Mouse (Mus musculus): ENCODE results near the gene Ctnna2.

The Ctnna2 gene

DNA sequence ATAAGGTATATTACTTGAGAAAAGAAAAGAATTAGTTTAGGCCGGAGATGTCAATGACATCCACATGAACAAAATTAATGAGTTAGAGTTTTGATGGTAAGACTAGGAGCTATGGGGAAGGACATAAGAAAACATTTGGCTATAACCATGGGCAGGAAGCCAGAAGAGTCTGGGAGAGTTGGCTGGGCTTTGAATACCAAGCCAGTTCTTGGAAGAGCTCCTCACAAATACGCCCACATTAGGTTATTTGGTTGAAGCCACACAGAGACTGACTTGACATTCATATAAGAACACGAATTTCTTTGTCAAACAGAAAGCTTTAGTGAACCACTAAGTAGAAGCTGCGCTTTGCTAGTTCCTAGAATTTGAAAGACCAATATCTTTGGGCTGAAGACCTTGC lies 554.7 kb downstream of the Ctnna2 start:
- DNase-seq (ENCODE audit: low spot score), result no peak

DNA sequence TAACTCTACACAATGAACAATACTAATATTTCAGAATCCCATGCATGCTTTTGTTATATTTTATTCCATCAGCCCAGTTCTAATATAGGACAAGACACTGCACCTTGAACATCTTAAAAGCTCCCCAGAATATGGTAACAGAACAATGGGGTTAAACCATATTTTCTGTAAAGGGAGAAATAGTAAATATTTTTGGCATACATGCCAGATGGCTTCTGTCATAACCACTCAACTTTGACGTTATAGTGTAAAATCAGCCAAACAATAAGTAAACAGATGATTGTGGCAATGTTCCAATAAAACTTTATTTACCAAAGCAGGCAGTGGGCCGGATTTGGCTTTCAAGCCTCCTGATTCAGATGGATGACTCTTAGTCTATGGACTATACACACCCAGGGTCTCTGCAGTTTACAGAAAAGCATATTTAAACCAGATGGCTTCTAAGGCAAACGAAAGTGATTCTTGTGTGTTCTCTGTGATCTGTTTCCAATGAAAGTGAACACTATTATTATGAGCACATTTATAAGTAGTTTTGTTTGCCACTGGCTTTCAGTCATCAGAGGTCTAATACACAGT lies 557.8 kb downstream of the Ctnna2 start:
- no peak for DNase-seq (ENCODE audit: low spot score)

DNA sequence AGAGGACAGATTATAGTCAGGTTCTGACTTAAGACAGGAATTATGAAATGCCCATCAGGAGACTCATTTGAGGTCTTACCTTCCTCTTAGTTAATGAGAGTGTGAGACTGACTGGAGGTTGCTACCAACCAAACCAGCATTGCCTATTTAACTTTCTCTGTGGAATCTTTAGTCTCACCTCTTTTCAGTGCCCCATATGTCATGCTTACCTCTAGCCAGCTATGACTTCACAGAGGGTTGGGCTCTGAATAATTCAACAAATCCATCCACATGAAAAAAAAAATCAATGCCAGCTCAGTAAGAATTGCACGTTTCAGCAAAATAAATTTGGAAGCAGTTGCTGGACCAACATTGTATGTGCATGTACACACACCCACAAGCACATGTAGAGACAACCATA lies 562.5 kb downstream of the Ctnna2 start:
- DNase-seq (ENCODE audit: low spot score), result no peak

DNA sequence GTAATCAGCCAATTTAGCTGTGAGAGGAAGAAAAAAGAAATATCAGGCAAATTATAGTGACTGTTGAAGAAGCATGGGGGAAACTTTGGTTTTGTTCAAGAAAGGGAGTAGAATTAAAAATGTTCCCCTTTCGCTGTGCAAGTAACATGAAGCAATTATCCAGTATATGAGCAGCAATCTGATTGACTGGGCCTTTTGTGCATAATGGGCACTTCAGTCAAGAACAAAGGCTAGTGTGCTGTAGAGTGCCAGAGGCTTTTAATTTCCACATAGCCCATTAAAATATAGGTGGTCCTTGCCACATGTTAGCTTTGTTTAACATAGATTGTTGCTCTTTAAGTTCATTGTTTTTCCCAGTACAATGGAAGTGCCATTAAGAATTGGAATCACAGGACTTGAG lies 566.0 kb downstream of the Ctnna2 start:
- no peak for DNase-seq (ENCODE audit: low spot score)

DNA sequence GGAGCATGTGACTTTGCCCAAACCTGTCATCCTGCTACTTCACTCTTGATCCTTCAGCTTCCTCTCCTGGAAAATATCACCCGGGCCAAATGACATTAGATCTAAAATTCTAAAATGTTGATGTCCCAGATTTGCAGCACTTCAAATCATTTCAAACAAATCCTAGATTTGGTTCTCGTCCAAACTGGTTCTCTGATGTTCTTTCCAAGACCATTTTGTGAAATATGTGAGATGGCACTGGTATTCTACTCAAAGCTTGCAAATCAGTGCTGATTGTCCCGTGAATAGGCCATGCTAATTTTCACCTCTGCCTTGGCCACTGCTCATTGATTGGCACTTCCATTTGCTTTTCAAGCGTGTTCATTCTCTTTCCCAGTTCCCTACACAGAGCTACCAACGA lies 571.0 kb downstream of the Ctnna2 start:
- DNase-seq (ENCODE audit: low spot score), result no peak

DNA sequence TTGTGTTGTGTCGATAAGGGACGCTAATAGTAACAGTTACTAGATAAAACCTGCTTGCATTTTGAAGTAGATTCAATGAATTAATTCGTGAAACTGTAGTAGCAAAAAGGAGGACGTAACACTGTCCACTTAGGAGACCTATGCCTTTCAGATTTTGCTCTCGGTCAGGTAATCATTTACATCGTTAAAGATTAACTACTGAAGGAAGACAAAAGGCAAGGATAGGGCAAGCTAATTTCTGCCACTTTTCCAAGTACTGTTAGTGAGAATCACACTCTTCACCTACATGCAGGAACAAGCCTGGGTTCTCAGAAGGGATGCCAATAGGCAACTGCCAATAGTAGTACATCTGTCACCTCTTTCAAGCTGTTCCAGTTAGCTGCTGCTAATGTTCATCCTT lies 578.7 kb downstream of the Ctnna2 start:
- no peak for DNase-seq (ENCODE audit: low spot score)

DNA sequence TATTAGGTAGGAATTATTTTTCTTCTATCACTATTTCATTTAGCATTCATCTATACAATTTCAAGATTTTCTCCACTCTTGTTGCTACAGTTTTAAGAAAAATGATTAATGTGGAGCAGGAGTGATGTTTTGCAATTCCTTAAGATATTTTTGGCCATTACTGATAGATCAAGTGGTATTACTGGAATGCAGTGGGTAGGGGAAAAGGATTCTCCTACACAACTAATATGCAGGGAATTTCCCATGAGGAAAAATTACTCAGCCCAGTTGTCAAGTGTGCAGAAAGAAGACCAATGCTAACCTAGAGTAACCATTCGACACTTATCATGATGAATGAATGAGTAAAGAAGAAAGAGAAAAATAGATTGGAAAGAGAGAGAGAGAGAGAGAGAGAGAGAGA lies 587.8 kb downstream of the Ctnna2 start:
- DNase-seq (ENCODE audit: low spot score), result no peak

DNA sequence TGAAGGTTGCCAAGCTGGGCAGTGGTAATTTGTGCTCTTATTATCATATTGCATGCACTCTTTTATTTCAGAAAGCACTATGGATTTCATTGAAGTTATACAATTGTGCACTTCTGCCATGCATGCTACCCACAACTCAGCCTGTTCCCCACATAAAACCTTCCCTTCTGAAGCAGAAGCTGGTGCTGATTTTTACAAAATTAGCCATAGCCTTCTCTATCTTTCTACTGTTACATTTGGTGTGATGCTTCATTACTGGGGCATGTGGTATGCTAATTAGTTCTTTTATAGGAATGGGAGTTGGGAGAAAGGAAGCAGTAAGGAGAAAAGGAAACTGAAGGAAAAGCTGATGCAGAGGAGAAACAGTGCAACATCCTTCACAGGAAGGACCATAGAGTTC lies 598.2 kb downstream of the Ctnna2 start:
- DNase-seq (ENCODE audit: low spot score), result no peak

DNA sequence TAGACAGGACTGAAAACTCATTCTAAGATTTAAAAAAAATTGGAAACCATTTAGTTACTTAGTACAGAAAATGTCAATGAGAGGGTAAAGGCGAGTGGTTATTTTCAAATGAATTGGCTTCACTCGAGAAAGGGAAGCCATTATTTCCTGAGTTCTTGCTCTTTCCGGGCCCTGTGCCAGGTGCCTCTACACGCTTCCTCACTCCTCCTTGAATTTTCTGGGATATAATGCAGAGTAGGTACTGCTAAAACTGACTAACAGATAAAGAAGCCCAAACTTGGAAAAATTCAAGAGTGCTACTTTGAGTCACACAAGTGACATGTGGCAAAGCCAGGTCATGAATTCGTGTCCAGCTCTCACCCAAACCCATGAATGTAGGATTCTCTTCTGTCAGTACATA lies 606.4 kb downstream of the Ctnna2 start:
- DNase-seq (ENCODE audit: low spot score), result no peak

DNA sequence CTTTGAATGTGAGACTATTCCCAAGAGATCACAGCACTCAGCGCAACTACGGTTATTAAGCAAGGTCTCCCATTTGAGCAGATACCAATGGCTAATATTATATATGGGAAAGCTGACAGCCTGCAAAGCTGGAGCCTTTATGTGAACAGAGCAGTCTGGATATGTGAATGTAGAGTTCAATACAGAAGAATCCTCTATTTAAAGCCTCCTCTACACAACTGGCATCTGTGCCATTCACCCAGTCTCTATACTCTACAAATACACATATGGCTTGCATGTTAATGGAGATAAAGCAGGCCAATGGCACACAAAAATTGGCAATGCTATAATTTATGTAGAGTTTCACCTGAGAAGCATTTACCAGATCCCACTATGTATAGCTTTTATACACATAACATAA lies 608.4 kb downstream of the Ctnna2 start:
- DNase-seq (ENCODE audit: low spot score), result no peak

DNA sequence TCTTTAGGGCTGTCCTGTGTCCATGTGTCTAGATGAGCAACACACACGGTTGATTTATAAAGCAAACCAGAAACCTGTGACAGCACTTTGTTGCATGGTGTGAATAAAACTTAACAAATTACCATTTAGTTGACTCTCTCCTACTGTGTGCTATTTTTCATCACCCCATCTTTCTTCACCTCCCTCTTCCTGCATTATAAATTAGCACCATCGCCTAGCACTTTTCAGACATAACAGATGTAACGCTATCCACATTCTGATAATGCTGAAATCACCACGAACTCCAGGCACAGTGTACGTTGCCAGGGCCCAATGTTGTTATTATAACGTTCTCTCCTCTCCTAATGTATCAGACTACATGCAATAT lies 621.0 kb downstream of the Ctnna2 start:
- DNase-seq (ENCODE audit: low spot score), result no peak

DNA sequence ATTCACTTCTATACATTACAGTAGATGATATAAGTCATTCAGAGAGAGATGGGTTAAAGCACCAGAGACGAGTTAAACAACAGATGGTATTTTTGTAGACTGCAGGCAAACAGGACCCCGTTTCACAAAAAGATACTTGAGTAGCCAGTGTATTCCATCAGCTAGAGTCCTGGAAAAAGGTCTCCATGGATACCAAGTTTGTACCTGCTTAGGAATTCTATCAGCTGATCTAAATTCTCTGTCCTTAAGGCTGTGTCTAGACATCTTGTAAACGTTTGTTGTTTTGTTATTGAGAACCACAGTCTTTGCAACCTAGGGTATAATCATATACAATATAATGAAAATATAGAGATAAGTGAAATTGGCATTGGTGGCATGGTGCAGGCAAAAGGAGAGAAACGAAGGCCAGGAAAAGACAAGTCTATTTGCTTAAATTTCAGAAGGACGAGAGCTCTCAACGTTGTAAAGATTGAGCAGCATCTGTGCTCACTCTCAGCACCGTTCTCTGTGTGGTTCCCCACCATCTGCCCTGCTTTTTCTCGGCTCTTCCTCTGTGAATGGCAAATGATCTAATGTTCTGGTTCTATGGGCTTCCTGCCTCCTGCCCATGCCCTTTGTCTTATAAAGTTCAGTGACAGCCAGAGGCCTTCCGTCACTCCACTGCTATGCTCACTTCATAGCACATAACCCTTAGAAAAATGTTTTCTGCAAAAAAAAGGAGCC lies 621.6 kb downstream of the Ctnna2 start:
- no peak for DNase-seq (ENCODE audit: low spot score)

DNA sequence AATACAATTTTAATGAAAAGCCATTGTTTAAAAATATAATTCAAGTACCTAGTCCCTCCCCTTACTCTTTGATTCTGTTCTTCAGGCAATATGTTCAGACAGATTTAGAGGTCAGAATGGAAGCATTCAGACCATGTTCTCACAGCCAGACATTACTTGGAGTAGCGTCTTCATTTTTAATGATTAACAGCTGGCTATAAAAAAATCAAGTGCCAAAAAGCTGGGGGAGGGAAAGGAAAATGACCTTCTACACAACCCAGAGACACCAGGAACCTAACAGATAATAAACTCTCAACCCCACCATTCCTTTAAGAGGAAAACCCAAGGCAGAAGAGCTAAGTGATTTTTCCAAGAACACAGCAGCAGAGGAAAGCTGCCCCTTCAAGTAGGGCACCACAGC lies 624.7 kb downstream of the Ctnna2 start:
- DNase-seq (ENCODE audit: low spot score), result no peak

DNA sequence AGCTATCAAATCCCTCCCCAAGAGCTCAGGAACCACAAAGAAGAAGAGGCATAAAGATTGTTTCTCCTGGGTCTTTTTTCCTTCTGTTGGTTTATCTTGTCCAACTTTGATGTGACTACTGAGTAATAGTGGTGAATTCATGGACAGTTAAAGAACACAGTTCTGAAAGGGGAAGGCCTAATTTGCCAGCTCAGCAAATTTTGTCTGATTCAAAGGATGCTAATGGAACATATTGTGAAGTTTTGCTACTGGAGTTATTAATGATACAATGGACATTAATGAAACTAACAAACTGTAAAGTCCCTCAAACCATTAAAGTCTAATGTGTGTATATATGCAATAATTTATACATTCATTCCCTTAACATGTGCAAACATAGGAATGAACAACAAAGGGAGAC lies 635.7 kb downstream of the Ctnna2 start:
- no peak for DNase-seq (ENCODE audit: low spot score)

DNA sequence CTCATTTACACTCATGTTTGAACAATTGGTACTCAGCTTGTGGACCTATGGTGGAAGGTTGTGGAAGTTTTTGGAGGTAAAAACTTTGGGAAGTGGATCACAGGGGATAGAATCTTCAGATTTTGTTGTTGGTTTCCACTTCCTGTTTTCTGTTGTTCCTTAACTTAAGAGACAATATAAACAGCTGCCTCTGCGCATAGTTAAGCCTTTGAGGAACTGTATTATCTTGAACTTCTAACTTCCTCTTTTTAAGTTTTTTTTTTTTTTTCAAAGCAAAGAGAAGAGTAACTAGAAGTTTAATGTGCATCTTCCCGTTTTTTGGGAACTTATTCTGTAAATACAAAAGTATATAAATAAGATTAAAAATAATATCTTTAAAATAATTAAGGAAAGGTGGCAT lies 644.0 kb downstream of the Ctnna2 start:
- no peak for DNase-seq (ENCODE audit: low spot score)

DNA sequence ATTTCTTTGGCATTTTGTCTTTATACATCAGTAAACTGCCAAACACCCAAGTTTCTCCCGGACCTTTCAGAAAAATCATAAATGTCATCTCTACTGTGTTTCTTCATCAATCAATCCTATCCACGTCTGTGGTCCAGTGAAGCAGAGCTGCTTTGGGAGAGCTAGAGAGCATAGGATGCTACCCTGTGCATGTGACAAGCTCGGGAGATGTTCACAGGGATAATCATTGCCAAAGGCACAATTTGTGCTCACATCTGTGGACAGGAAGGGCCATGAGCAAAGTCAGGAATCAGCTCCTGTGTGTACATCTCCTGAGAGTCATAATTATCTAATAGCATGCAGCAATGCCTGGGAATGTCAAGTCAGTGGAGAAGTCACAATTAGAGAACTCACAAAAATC lies 654.8 kb downstream of the Ctnna2 start:
- no peak for DNase-seq (ENCODE audit: low spot score)

DNA sequence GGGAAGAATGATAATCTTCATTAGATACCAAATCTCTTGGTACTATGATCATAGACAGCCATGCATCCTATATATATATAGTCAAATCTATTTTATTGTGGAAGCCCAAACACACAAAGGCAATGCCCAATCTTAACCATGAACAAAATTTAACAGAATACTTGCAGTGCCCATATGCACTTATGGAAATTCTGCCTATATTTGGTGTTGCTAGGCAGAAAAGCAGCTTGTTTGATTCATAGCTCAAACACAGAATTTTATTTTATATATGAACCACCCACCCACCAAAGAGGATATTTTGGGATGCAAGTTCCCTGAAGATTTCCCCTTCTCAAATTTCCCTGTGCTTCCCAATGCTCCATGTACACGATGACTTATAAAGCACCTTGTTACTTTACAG lies 655.2 kb downstream of the Ctnna2 start:
- DNase-seq (ENCODE audit: low spot score), result no peak

DNA sequence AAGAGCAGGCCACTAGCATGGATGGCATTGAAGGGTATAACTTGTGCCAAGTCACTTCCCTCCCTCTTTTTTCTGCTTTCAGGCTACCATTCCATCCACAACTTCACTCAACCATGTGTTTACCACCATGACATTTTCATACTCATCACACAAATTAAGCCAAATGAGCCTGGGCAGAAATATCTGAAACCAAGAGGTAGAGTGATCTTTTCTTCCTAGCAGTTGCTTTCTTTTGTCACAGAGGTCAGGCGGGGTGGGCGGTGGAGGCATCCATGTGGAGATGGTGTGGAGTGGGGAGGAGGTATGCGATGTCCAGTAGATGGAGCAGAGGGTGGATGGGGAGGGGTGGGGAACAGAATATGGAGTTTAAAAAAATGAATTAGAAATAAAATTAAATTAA lies 672.7 kb downstream of the Ctnna2 start:
- no peak for DNase-seq (ENCODE audit: low spot score)

DNA sequence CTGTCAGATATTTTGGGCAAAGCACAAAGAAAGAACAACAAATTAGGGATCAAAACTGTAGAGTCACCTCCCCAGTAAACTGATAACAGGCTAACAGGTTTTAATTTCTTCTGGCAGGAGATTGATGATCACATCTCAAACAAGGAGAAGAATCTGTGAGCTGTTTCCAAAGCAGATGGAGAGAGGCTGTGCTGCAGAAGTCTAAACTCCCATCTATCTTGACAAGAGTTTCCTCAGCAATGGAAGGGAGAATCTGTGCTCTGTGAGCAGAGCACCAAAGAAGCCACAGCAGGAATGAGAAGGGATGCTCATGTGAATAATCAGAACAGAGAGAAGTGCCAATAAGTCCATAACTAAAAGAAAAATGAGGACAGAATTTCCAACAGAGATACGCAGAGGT lies 678.2 kb downstream of the Ctnna2 start:
- no peak for DNase-seq (ENCODE audit: low spot score)

DNA sequence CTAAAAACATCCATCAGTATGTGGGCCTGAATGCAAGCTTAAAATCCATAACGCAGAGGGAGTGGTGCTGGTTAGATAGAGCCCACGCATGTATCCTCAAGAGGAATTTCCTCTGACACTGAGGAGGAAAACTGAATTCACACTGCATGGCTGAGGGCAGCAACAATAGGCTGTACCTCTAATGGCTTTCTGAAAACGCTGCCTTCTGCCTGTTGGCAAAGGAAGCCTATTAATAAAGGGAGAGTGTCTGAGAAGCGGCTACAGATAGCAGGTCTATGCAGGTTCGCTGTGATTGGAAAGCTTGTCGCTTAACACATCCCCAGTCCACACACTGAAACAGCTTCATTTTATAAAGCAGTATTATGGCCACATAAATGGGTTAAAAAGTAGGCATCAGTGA lies 688.1 kb downstream of the Ctnna2 start:
- DNase-seq (ENCODE audit: low spot score), result no peak

DNA sequence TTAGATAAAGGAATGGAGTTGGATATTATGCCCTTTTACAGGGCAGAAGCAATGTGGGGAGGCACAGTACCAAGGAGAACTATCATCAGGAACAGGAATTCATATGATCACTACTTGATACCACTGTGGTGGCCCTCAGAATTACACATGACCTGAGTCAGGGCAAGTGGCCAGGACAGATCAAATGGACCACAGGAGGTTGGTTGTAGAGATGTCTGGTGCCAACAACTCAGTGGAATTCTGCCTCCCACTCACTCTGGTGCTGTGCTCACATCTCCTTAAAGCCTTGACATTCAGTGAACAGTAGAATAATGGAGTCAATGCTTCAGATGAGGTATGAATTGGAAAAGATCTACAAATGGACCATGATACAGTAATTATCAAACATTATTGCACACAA lies 691.1 kb downstream of the Ctnna2 start:
- no peak for DNase-seq (ENCODE audit: low spot score)

DNA sequence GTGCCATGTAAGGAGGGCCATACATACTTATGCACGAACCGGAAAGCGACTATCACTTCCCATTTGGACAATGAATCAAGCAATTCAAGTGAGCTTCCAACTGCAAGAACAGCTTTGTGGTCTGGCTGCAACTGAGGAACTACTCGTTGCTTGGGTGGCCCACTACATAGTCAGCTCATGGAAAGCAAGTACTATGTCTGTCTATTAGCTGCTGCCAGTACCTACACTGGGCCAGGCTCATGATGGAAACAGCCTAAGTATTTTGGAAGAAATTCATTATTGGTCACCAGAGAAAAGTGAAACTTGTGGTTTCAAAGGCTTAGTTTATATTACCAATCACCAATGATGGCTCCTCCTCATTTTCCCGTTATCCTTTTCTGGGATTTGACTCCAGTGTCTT lies 693.2 kb downstream of the Ctnna2 start:
- no peak for DNase-seq (ENCODE audit: low spot score)

DNA sequence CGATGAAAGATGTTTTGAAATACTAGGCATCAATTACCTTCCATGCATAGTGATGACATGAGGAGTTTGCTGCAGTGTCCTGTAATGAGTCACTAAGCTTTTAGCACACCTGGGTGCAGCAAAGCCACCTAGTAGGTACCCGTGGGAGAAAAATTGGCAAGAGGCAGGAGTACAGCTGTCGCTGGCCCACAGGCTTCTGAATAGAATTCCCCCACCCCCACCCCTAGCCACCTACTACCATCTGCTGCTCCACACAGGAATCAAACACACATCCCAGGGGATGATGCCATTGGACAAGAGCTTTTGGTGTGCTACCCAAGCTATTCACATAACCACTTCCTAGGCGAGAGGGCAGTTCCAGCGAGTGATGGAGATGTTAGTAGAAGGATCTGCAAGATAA lies 700.7 kb downstream of the Ctnna2 start:
- DNase-seq (ENCODE audit: low spot score), result no peak

DNA sequence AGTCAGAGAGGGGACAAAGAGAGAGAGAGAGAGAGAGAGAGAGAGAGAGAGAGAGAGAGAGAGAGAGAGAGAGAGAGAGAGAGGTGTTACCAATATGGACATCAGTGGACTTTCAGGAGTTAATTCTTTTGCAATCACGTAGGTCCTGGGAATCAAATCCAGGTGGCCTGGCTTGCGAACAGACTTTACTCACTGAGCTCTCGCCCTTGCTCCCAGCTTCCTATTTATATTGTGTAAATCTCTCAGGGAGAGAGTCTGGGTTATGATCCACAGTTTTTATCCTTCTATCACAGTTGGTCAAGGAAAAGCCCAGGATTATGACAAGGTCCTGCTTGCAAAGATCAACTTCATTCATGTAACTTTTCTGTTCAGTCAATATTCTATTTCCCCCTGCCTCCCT lies 714.3 kb downstream of the Ctnna2 start:
- DNase-seq (ENCODE audit: low spot score), result no peak
